Mouse (Mus musculus) ES-Bruce4 (cell line): Measurements from ENCODE around the gene Spata13. TPM values are rescaled to one million over a fixed set of nuclear protein-coding genes. Genes with fewer than 3 reads are reported as not detected.

ENCODE experiments used
- H3K27ac ChIP-seq: 2 replicates; pipeline ENCODE4 v1.5.1; 2012; ENCODE audit warnings: low read length, inconsistent platforms; ENCODE audit not compliant: insufficient read depth
- H3K27me3 ChIP-seq: 2 replicates; pipeline ENCODE4 v1.6.1; 2012; ENCODE audit warnings: mild to moderate bottlenecking, low read length, inconsistent platforms; ENCODE audit not compliant: control insufficient read depth, poor library complexity, insufficient read depth, severe bottlenecking
- H3K36me3 ChIP-seq: 2 replicates; pipeline ENCODE4 v1.6.1; 2012; ENCODE audit warnings: inconsistent platforms, mild to moderate bottlenecking, low read length, moderate library complexity; ENCODE audit not compliant: control insufficient read depth, poor library complexity, insufficient read depth, severe bottlenecking
- H3K4me1 ChIP-seq: one replicate; pipeline ENCODE4 v1.8.1; 2011; ENCODE audit warnings: low read length; ENCODE audit not compliant: control insufficient read depth, insufficient read depth
- H3K4me3 ChIP-seq: 2 replicates; pipeline ENCODE4 v1.5.1; 2011; ENCODE audit warnings: low read depth, mild to moderate bottlenecking, low read length
- H3K9ac ChIP-seq: 2 replicates; pipeline ENCODE4 v1.6.1; 2012; ENCODE audit warnings: low read depth, mild to moderate bottlenecking, inconsistent platforms; ENCODE audit not compliant: poor library complexity, severe bottlenecking
- H3K9me3 ChIP-seq: replicated peaks from 2 replicates; pipeline ENCODE4 v1.6.1; 2012; ENCODE audit warnings: mild to moderate bottlenecking, low read length, inconsistent platforms; ENCODE audit not compliant: control insufficient read depth, poor library complexity, insufficient read depth, severe bottlenecking
- CTCF ChIP-seq: IDR thresholded peaks from one replicate; pipeline ENCODE4 v1.8.1; 2011; ENCODE audit warnings: low read depth, low read length
- EP300 ChIP-seq: IDR thresholded peaks from 2 replicates; pipeline ENCODE4 v1.6.1; 2011; ENCODE audit warnings: low read depth, low read length; ENCODE audit not compliant: insufficient read depth
- POLR2A ChIP-seq: IDR thresholded peaks from one replicate; pipeline ENCODE4 v1.8.1; 2011; ENCODE audit warnings: low read length; ENCODE audit not compliant: insufficient read depth
- polyA plus RNA-seq: library from polyadenylated mRNA; stranded (reverse); fragments of >200 nt; gene quantifications from 2 replicates; pipeline ENCODE4 v1.2.4, GENCODE M21; 2011; ENCODE audit warnings: low read depth; ENCODE audit not compliant: missing spikeins, insufficient read depth, insufficient read length

The Spata13 gene
- polyA plus RNA-seq, 1 experiment, result 38.5 TPM

DNA sequence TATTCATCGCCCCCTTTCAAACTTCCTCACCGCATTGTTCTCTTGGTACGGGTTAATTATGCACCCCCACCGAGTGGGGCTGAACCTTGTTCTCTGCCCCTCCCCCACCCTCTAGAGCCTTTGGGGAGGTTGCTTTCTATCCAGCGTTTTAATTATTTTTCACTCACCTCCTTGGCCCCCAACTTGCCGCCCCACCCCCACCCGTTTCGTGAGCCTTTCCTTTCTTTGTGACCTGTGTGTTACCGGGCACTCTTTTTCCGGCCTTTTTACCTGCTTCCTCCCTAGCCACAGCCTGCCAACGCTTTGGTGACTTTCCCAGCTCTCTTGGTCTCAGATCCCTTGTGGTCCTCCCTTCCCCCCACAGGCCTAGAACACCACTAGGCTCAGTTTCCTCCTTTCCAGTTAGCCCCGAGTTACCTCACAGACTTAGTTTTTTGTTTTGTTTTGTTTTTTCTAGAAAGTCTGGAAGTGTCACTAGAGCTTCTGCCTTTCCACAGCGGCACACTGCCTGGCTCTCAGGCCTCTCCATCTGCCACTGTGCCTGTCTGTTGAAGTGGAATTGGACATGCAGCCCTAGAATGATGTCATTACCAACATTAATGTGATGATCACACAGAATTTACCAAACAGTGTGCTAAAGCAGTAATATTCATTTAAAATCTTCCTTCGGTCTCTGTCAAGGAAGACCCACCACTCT lies 2.3 kb downstream of the Spata13 start:
- H3K9me3 ChIP-seq, result no peaks in the 10 kb centered on the region
- H3K4me1 ChIP-seq, result peaks cover 1% of the 10 kb centered on the region
- H3K27ac ChIP-seq, result no peak overlapping the region
- H3K9ac ChIP-seq, result peak overlapping the region; percentile 50
- H3K36me3 ChIP-seq, result no peaks in the 10 kb centered on the region
- peak overlapping the region; percentile 22; the same call in 1 of the 2 replicates for H3K4me3 ChIP-seq
- TF ChIP-seq CTCF (no peak), EP300 (peak; percentile 29; the same call in 1 of the 2 replicates)
- H3K27me3 ChIP-seq, result no peaks in the 10 kb centered on the region

DNA sequence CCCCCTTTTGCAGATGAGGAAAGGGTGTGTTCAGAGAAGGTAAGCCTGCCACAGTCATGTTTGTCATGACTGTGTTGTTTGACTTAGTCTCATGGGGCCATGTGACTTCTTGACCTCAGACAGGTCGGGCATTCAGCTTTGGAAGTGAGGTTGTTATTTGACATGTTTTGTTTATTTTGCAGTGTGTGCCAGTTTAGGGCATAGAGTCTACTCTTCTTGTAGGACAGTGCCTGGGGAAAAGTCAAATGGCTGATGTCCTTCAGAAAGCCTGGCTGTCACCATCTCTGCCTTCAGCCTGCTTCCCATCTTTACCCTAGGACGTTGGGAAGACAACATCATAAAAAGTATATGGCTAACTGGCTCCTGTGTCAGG lies 2.8 kb downstream of the Spata13 start:
- Histone ChIP-seq H3K4me1 (peaks cover 1% of the 10 kb centered on the region), H3K27ac (no peak overlapping the region), H3K4me3 (no peak overlapping the region), H3K9ac (no peak overlapping the region), H3K27me3 (no peaks in the 10 kb centered on the region), H3K9me3 (no peaks in the 10 kb centered on the region), H3K36me3 (no peaks in the 10 kb centered on the region)
- no peak for TF ChIP-seq CTCF
- TF ChIP-seq POLR2A, result no peak
- no peak for TF ChIP-seq EP300

DNA sequence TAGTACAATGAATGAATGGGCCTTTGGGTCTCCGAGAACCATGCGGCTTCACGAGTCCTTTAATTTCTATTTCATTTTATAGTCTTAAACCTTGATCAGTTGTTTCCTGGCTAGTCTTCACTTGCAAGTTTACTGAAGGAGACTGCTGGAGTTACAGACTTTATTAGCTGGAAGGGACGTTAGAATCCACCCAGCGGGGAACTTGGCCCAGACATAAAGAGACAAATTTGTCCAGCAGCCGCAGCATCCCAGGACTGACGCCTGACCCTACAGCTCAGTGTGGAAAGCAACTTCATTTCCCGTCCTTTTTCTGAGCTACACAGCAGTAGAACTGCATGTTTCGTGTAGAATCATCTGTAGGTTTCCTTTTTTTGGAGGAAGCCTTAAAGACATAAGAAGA lies 3.2 kb downstream of the Spata13 start:
- no peaks in the 10 kb centered on the region for H3K27me3 ChIP-seq
- TF ChIP-seq CTCF (no peak), POLR2A (no peak), EP300 (no peak)
- peaks cover 1% of the 10 kb centered on the region for H3K4me1 ChIP-seq
- no peak overlapping the region for H3K9ac ChIP-seq
- H3K36me3 ChIP-seq, result no peaks in the 10 kb centered on the region
- H3K4me3 ChIP-seq, result no peak overlapping the region
- H3K9me3 ChIP-seq, result no peaks in the 10 kb centered on the region
- H3K27ac ChIP-seq, result no peak overlapping the region

- Histone ChIP-seq H3K4me1 (peaks cover 3% of the 10 kb centered on the region), H3K9ac (no peak overlapping the region), H3K4me3 (no peak overlapping the region), H3K36me3 (no peaks in the 10 kb centered on the region), H3K27me3 (no peaks in the 10 kb centered on the region), H3K9me3 (no peaks in the 10 kb centered on the region), H3K27ac (no peak overlapping the region)
- TF ChIP-seq EP300 (no peak), CTCF (no peak), POLR2A (no peak)
These were observed 4.4 kb downstream of the Spata13 start for GRCm38 (mm10) chr14:60638159-60638558.

- no peak for TF ChIP-seq POLR2A
- TF ChIP-seq EP300, result no peak
- no peak for TF ChIP-seq CTCF
- H3K9me3 ChIP-seq, result no peaks in the 10 kb centered on the region
- H3K27me3 ChIP-seq, result no peaks in the 10 kb centered on the region
- peaks cover 3% of the 10 kb centered on the region for H3K4me1 ChIP-seq
- no peak overlapping the region for H3K27ac ChIP-seq
- H3K4me3 ChIP-seq, result no peak overlapping the region
- H3K9ac ChIP-seq, result no peak overlapping the region
- H3K36me3 ChIP-seq, result no peaks in the 10 kb centered on the region
These were observed 5.4 kb downstream of the Spata13 start for GRCm38 (mm10) chr14:60639195-60639594.

- TF ChIP-seq POLR2A (no peak), EP300 (no peak), CTCF (no peak)
- Histone ChIP-seq H3K9me3 (no peaks in the 10 kb centered on the region), H3K27ac (no peak overlapping the region), H3K9ac (no peak overlapping the region), H3K4me1 (peaks cover 7% of the 10 kb centered on the region), H3K36me3 (no peaks in the 10 kb centered on the region), H3K4me3 (no peak overlapping the region), H3K27me3 (no peaks in the 10 kb centered on the region)
These were observed 7.3 kb downstream of the Spata13 start for GRCm38 (mm10) chr14:60641120-60641519.
